Mouse (Mus musculus) liver, embryonic 15.5 days (tissue): Measurements from ENCODE around the gene Larp4b. TPM values are rescaled to one million over a fixed set of nuclear protein-coding genes. Genes with fewer than 3 reads are reported as not detected.

ENCODE experiments used
- ATAC-seq: fragments of 200-750 bp; cut with Nextera tagmentation; 2 replicates; pipeline ENCODE4 v1.8.0; 2017; ENCODE audit warnings: moderate number of reproducible peaks, mild to moderate bottlenecking, moderate library complexity; ENCODE audit not compliant: insufficient read depth
- H3K27ac ChIP-seq: fragments of 300-500 bp; sonication (generic); replicated peaks from 2 replicates; pipeline ENCODE4 v1.5.1; 2015; ENCODE audit warnings: mild to moderate bottlenecking, inconsistent platforms
- H3K27me3 ChIP-seq: fragments of 300-500 bp; sonication (generic); 2 replicates; pipeline ENCODE4 v1.6.1; 2015; ENCODE audit warnings: mild to moderate bottlenecking, inconsistent platforms
- H3K36me3 ChIP-seq: fragments of 300-500 bp; sonication (generic); replicated peaks from 2 replicates; pipeline ENCODE4 v1.6.1; 2015; ENCODE audit warnings: moderate library complexity, mild to moderate bottlenecking, inconsistent platforms
- H3K4me1 ChIP-seq: fragments of 300-500 bp; sonication (generic); replicated peaks from 2 replicates; pipeline ENCODE4 v1.6.1; 2015; ENCODE audit warnings: inconsistent platforms
- H3K4me2 ChIP-seq: fragments of 300-500 bp; sonication (generic); 2 replicates; pipeline ENCODE4 v1.6.1; 2015; ENCODE audit warnings: moderate library complexity, mild to moderate bottlenecking, inconsistent platforms
- H3K4me3 ChIP-seq: fragments of 300-500 bp; sonication (generic); replicated peaks from 2 replicates; pipeline ENCODE4 v1.5.1; 2015; ENCODE audit warnings: mild to moderate bottlenecking, inconsistent platforms
- H3K9ac ChIP-seq: fragments of 300-500 bp; sonication (generic); 2 replicates; pipeline ENCODE4 v1.6.1; 2015; ENCODE audit warnings: moderate library complexity, mild to moderate bottlenecking, inconsistent platforms
- H3K9me3 ChIP-seq: fragments of 300-500 bp; sonication (generic); replicated peaks from 2 replicates; pipeline ENCODE4 v1.6.1; 2016; ENCODE audit warnings: inconsistent platforms
- WGBS: fragments of 180-500 bp; shearing (Covaris S2); methylation state at CpG from one replicate; pipeline ENCODE4 v1.1.7; 2015; ENCODE audit warnings: mixed read lengths; ENCODE audit not compliant: insufficient replicate concordance; 5-methylcytosine and 5-hydroxymethylcytosine counted together
- polyA plus RNA-seq: library from polyadenylated mRNA; unstranded; fragments of >200 nt; fragmentation: Nextera tagmentation; extraction: Ambion mirVana; gene quantifications from 2 replicates; pipeline ENCODE4 v1.2.1, GENCODE M21; 2015

Gene Larp4b
- polyA plus RNA-seq, 1 experiment from 2014 or later, result 22.2 TPM

- Histone ChIP-seq H3K9me3 (no peaks in the 10 kb centered on the region), H3K27ac (no peak overlapping the region), H3K36me3 (no peaks in the 10 kb centered on the region), H3K4me3 (no peak overlapping the region), H3K4me1 (no peaks in the 10 kb centered on the region), H3K9ac (no peak overlapping the region), H3K4me2 (no peak overlapping the region), H3K27me3 (no peaks in the 10 kb centered on the region)
- no peak for ATAC-seq
- WGBS, result 53% methylated on average over 9 of the region's 9 CpGs
These were observed 99.2 kb downstream of the Larp4b start for GRCm38 (mm10) chr13:9192797-9193330.

GRCm38 (mm10) chr13:9194656-9195055, 101.0 kb downstream of the Larp4b start:
- Histone ChIP-seq H3K36me3 (no peaks in the 10 kb centered on the region), H3K4me2 (no peak overlapping the region), H3K4me3 (no peak overlapping the region), H3K4me1 (no peaks in the 10 kb centered on the region), H3K9ac (no peak overlapping the region), H3K27ac (no peak overlapping the region), H3K27me3 (no peaks in the 10 kb centered on the region), H3K9me3 (no peaks in the 10 kb centered on the region)
- 51% methylated on average over 4 of the region's 4 CpGs for WGBS
- no peak for ATAC-seq

GRCm38 (mm10) chr13:9195565-9195964, 101.9 kb downstream of the Larp4b start:
- 43% methylated on average over 4 of the region's 4 CpGs for WGBS
- Histone ChIP-seq H3K27ac (no peak overlapping the region), H3K4me1 (no peaks in the 10 kb centered on the region), H3K4me2 (no peak overlapping the region), H3K9me3 (no peaks in the 10 kb centered on the region), H3K36me3 (no peaks in the 10 kb centered on the region), H3K9ac (no peak overlapping the region), H3K27me3 (no peaks in the 10 kb centered on the region), H3K4me3 (no peak overlapping the region)
- ATAC-seq, result no peak

- WGBS, result 70% methylated on average over 3 of the region's 3 CpGs
- H3K9ac ChIP-seq, result no peak overlapping the region
These were observed 104.4 kb downstream of the Larp4b start for GRCm38 (mm10) chr13:9198106-9198505.

GRCm38 (mm10) chr13:9198728-9199464, 105.2 kb downstream of the Larp4b start:
- Histone ChIP-seq H3K9me3 (no peaks in the 10 kb centered on the region), H3K4me1 (no peaks in the 10 kb centered on the region), H3K27ac (no peak overlapping the region), H3K9ac (no peak overlapping the region), H3K4me3 (no peak overlapping the region), H3K27me3 (no peaks in the 10 kb centered on the region), H3K4me2 (peak overlapping the region; percentile 50), H3K36me3 (no peaks in the 10 kb centered on the region)
- ATAC-seq, result peak; percentile 56
- WGBS, result 31% methylated on average over 19 of the region's 19 CpGs

More at GRCm38 (mm10) chr13:9198106-9198505, 104.4 kb downstream of the Larp4b start:
- H3K4me3 ChIP-seq, result no peak overlapping the region
- H3K27ac ChIP-seq, result no peak overlapping the region
- H3K36me3 ChIP-seq, result no peaks in the 10 kb centered on the region
- no peak overlapping the region for H3K4me2 ChIP-seq
- no peaks in the 10 kb centered on the region for H3K4me1 ChIP-seq
- ATAC-seq, result no peak
- no peaks in the 10 kb centered on the region for H3K9me3 ChIP-seq
- H3K27me3 ChIP-seq, result no peaks in the 10 kb centered on the region

GRCm38 (mm10) chr13:9199465-9199844, 105.8 kb downstream of the Larp4b start:
- Histone ChIP-seq H3K4me1 (no peaks in the 10 kb centered on the region), H3K9me3 (no peaks in the 10 kb centered on the region), H3K9ac (no peak overlapping the region), H3K27me3 (no peaks in the 10 kb centered on the region), H3K27ac (no peak overlapping the region), H3K4me3 (no peak overlapping the region), H3K36me3 (no peaks in the 10 kb centered on the region), H3K4me2 (peak overlapping the region; percentile 50; the same call in 1 of the 2 replicates)
- ATAC-seq, result 0 out of 2 replicates have a peak, but pooled peaks have one; percentile 25
- 37% methylated on average over 2 of the region's 2 CpGs for WGBS

GRCm38 (mm10) chr13:9222761-9223405, 129.2 kb downstream of the Larp4b start:
- H3K9me3 ChIP-seq, result no peaks in the 10 kb centered on the region
- H3K27me3 ChIP-seq, result no peaks in the 10 kb centered on the region
- H3K4me1 ChIP-seq, result no peaks in the 10 kb centered on the region
- H3K36me3 ChIP-seq, result no peaks in the 10 kb centered on the region
- H3K9ac ChIP-seq, result no peak overlapping the region
- no peak overlapping the region for H3K27ac ChIP-seq
- no peak overlapping the region for H3K4me3 ChIP-seq
- H3K4me2 ChIP-seq, result no peak overlapping the region
- WGBS, result 58% methylated on average over 9 of the region's 9 CpGs
- ATAC-seq, result no peak

Other genes with a start within 250 kb of the Larp4b start
- 7.0 and 7.2 TPM in 2 replicates for gene Wdr37, start 222.0 kb upstream of the Larp4b start, polyA plus RNA-seq
- 82.0 and 85.3 TPM in 2 replicates for gene Idi1, start 208.4 kb upstream of the Larp4b start, polyA plus RNA-seq
- gene Gm9745, start 145.7 kb upstream of the Larp4b start, polyA plus RNA-seq, result not detected in 2 replicates
- gene Idi2, start 141.0 kb upstream of the Larp4b start, polyA plus RNA-seq, result not detected in 2 replicates
- gene Gtpbp4, start 97.8 kb upstream of the Larp4b start, polyA plus RNA-seq, result 34.9 and 35.9 TPM in 2 replicates
- gene Dip2c, start 182.6 kb downstream of the Larp4b start, polyA plus RNA-seq, result 0.46 and 0.63 TPM in 2 replicates